Mouse (Mus musculus) lung, embryonic 14.5 days (tissue): ENCODE measurements around the gene Bahcc1. TPM values are rescaled to one million over a fixed set of nuclear protein-coding genes. Genes with fewer than 3 reads are reported as not detected.

Source experiments
- ATAC-seq: fragments of 200-750 bp; cut with Nextera tagmentation; 2 replicates; pipeline ENCODE4 v1.8.0; 2017; ENCODE audit warnings: mild to moderate bottlenecking, moderate TSS enrichment, moderate library complexity; ENCODE audit not compliant: insufficient read depth
- DNase-seq: peaks from one replicate; pipeline ENCODE4 v3.0.0-alpha.2; 2015
- H3K27ac ChIP-seq: fragments of 300-500 bp; sonication (generic); 2 replicates; pipeline ENCODE4 v1.5.1; 2014; ENCODE audit warnings: low read depth, mild to moderate bottlenecking, moderate library complexity
- H3K27me3 ChIP-seq: fragments of 300-500 bp; sonication (generic); 2 replicates; pipeline ENCODE4 v1.6.1; 2014; ENCODE audit warnings: low read length, control low read depth; ENCODE audit not compliant: insufficient read depth
- H3K36me3 ChIP-seq: fragments of 300-500 bp; sonication (generic); 2 replicates; pipeline ENCODE4 v1.6.1; 2014; ENCODE audit warnings: control low read depth; ENCODE audit not compliant: insufficient read depth
- H3K4me1 ChIP-seq: fragments of 300-500 bp; sonication (generic); 2 replicates; pipeline ENCODE4 v1.6.1; 2014; ENCODE audit warnings: antibody characterized with exemption, control low read depth; ENCODE audit not compliant: insufficient read depth
- H3K4me2 ChIP-seq: fragments of 300-500 bp; sonication (generic); 2 replicates; pipeline ENCODE4 v1.6.1; 2014; ENCODE audit warnings: mild to moderate bottlenecking
- H3K4me3 ChIP-seq: fragments of 300-500 bp; sonication (generic); 2 replicates; pipeline ENCODE4 v1.5.1; 2014; ENCODE audit warnings: low read depth, low read length
- H3K9ac ChIP-seq: fragments of 300-500 bp; sonication (generic); 2 replicates; pipeline ENCODE4 v1.6.1; 2014
- H3K9me3 ChIP-seq: fragments of 300-500 bp; sonication (generic); 2 replicates; pipeline ENCODE4 v1.6.1; 2016; ENCODE audit warnings: low read depth, low read length, control low read depth
- CTCF ChIP-seq: IDR thresholded peaks from 2 replicates; pipeline ENCODE4 v1.5.1; 2016; ENCODE audit warnings: antibody characterized with exemption, low read depth
- WGBS: fragments of 180-500 bp; shearing (Covaris S2); extraction: QIAGEN DNeasy Blood & Tissue Kit; methylation state at CpG from one replicate; pipeline ENCODE4 v1.1.7; 2014; 5-methylcytosine and 5-hydroxymethylcytosine counted together
- polyA plus RNA-seq: library from polyadenylated mRNA; unstranded; fragments of >200 nt; fragmentation: Nextera tagmentation; extraction: Ambion mirVana; gene quantifications from 2 replicates; pipeline ENCODE4 v1.2.1, GENCODE M21; 2014

Gene Bahcc1
- polyA plus RNA-seq, 1 experiment from 2014 or later = 14.3 TPM

DNA sequence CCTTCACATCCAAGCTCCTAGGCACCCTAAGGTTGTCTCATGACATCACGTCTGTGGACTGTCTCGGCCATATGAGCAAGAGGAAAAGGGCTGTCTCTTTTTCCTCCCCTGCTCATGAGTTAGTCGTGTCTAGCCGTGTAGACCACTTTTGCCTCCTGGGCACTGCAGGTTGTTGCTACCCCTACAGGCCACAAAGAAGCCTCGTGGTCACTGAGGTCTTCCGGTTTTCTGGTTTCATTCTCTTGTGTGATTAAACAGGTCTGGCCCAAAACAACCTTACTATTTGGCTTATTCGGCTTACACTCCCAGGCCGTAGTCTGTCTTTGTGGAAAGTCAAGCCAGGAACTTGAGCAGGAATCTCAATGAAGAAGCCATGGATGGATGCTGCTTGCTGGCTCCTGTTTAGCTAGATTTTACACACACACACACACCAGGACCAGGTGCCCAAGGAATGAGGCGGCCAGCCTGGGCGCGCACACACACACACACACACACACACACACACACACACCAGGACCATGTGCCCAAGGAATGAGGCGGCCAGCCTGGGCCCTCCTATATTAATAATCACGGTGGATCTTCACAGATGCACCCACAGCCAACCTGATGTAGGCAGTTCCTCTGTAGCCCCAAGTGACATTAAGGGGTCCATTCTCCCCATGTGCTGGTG, 21.0 kb downstream of the Bahcc1 start:
- ATAC-seq = no peak
- Histone ChIP-seq H3K36me3 (no peaks in the 10 kb centered on the region), H3K9me3 (no peaks in the 10 kb centered on the region), H3K27me3 (no peaks in the 10 kb centered on the region), H3K27ac (peak overlapping the region; percentile 89; the same call in 1 of the 2 replicates), H3K4me3 (no peak overlapping the region), H3K9ac (no peak overlapping the region; the same call in 1 of the 2 replicates), H3K4me1 (peaks cover 65% of the 10 kb centered on the region), H3K4me2 (no peak overlapping the region)
- no peak for DNase-seq
- TF ChIP-seq CTCF = no peak
- 81% methylated on average over 13 of the region's 13 CpGs for WGBS

GRCm38 (mm10) chr11:120254420-120254819, 21.7 kb downstream of the Bahcc1 start:
- H3K27ac ChIP-seq = peak overlapping the region; percentile 59; the same call in 1 of the 2 replicates

GRCm38 (mm10) chr11:120255038-120255437, 22.3 kb downstream of the Bahcc1 start:
- no peaks in the 10 kb centered on the region for H3K9me3 ChIP-seq
- no peak for TF ChIP-seq CTCF
- peak; percentile 79 for DNase-seq
- H3K4me2 ChIP-seq = 0 out of 2 replicates have a peak overlapping the region, but pooled peaks have one; percentile 7
- peaks cover 74% of the 10 kb centered on the region for H3K4me1 ChIP-seq
- no peaks in the 10 kb centered on the region for H3K27me3 ChIP-seq
- WGBS = 50% methylated on average over 6 of the region's 6 CpGs
- no peak overlapping the region for H3K4me3 ChIP-seq
- peak overlapping the region; percentile 59; the same call in 1 of the 2 replicates for H3K27ac ChIP-seq
- 0 out of 2 replicates have a peak, but pooled peaks cover 7% of the 10 kb centered on the region for H3K36me3 ChIP-seq
- H3K9ac ChIP-seq = no peak overlapping the region
- ATAC-seq = peak; percentile 4; the same call in 1 of the 2 replicates

More at GRCm38 (mm10) chr11:120254420-120254819, 21.7 kb downstream of the Bahcc1 start:
- H3K4me1 ChIP-seq = peaks cover 72% of the 10 kb centered on the region
- WGBS = 61% methylated on average over 11 of the region's 11 CpGs
- no peak overlapping the region for H3K4me3 ChIP-seq
- no peak overlapping the region for H3K4me2 ChIP-seq
- ATAC-seq (no peak), DNase-seq (peak; percentile 5)
- no peak for TF ChIP-seq CTCF
- no peaks in the 10 kb centered on the region for H3K9me3 ChIP-seq
- no peak overlapping the region; the same call in 1 of the 2 replicates for H3K9ac ChIP-seq
- H3K27me3 ChIP-seq = no peaks in the 10 kb centered on the region
- 0 out of 2 replicates have a peak, but pooled peaks cover 4% of the 10 kb centered on the region for H3K36me3 ChIP-seq

DNA sequence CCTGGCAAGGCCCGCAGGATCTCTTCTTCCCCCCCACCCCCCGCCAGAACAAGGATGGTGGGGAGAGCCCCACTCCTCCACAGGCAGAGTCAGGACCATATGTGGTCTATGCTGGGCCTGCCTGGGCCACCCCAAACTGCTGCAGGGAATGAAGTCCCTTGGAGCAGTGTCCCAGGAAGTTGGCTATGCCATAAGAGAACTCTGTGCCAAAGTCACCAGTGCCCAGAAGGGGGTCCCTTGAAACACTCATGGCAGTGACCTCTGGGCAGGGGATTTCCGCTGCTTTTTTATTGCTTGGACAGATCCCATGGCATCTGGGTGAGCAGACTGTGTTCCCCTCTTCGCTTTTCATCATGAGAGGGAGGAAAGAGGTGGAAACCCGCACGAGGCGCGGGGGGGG, 22.8 kb downstream of the Bahcc1 start:
- H3K4me3 ChIP-seq = no peak overlapping the region
- H3K4me2 ChIP-seq = no peak overlapping the region
- H3K9ac ChIP-seq = no peak overlapping the region
- no peak for ATAC-seq
- no peak for TF ChIP-seq CTCF
- 62% methylated on average over 8 of the region's 8 CpGs for WGBS
- H3K9me3 ChIP-seq = no peaks in the 10 kb centered on the region
- peak overlapping the region; percentile 59; the same call in 1 of the 2 replicates for H3K27ac ChIP-seq
- DNase-seq = no peak
- no peaks in the 10 kb centered on the region for H3K27me3 ChIP-seq
- peaks cover 70% of the 10 kb centered on the region for H3K4me1 ChIP-seq
- H3K36me3 ChIP-seq = 0 out of 2 replicates have a peak, but pooled peaks cover 11% of the 10 kb centered on the region

- Histone ChIP-seq H3K9ac (no peak overlapping the region), H3K4me2 (no peak overlapping the region), H3K27me3 (no peaks in the 10 kb centered on the region), H3K27ac (no peak overlapping the region), H3K36me3 (0 out of 2 replicates have a peak, but pooled peaks cover 13% of the 10 kb centered on the region), H3K9me3 (no peaks in the 10 kb centered on the region), H3K4me3 (no peak overlapping the region), H3K4me1 (peaks cover 68% of the 10 kb centered on the region)
- DNase-seq = peak; percentile 23
- no peak for ATAC-seq
- no peak for TF ChIP-seq CTCF
- 70% methylated on average over 5 of the region's 5 CpGs for WGBS
Observed at GRCm38 (mm10) chr11:120256108-120256507, 23.4 kb downstream of the Bahcc1 start.

DNA sequence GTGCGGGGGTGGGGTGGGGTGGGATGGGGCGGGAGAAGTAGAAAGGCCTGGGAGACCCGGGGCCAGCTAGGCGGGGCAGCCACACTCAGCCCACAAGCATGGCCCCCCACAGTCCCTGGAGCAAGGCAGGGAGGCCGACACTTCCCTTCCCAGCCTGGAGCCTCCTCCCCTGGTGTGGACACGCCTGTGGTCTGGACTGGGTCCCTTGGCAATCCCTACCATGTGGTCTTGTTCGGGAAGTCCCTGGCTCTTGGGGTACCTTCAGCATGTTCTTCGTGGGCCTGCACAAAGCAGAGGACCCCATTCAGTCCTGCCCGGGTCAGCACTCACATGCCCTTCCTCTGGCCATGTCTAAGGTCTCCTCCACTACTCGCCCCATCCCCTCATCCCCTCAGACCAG, 23.8 kb downstream of the Bahcc1 start:
- ATAC-seq = no peak
- Histone ChIP-seq H3K36me3 (0 out of 2 replicates have a peak, but pooled peaks cover 13% of the 10 kb centered on the region), H3K9ac (no peak overlapping the region)

More for the DNA sequence above, 23.8 kb downstream of the Bahcc1 start:
- no peak for TF ChIP-seq CTCF
- Histone ChIP-seq H3K4me1 (peaks cover 72% of the 10 kb centered on the region), H3K9me3 (no peaks in the 10 kb centered on the region), H3K27ac (no peak overlapping the region), H3K4me2 (no peak overlapping the region), H3K27me3 (no peaks in the 10 kb centered on the region), H3K4me3 (no peak overlapping the region)
- WGBS = 52% methylated on average over 9 of the region's 10 CpGs
- peak; percentile 15 for DNase-seq
